Mouse (Mus musculus): Measurements from ENCODE around the gene Lfng. TPM values are rescaled to one million over a fixed set of nuclear protein-coding genes. Genes with fewer than 3 reads are reported as not detected.

The Lfng gene
- polyA plus RNA-seq, 1 experiment from 2014 or later, result 16.7 TPM

- peak overlapping the region; percentile 24; the same call in 1 of the 2 replicates for H3K4me2 ChIP-seq
- H3K9me3 ChIP-seq (replicated peaks), result no peaks in the 10 kb centered on the region
- peak; percentile 83 for ATAC-seq (ENCODE audit: low FRiP score)
- no peaks in the 10 kb centered on the region for H3K27me3 ChIP-seq (replicated peaks)
- 20% methylated on average over 16 of the region's 16 CpGs for WGBS
- H3K4me1 ChIP-seq, result peaks cover 42% of the 10 kb centered on the region
- no peaks in the 10 kb centered on the region for H3K36me3 ChIP-seq
- H3K27ac ChIP-seq (replicated peaks), result peak overlapping the region; percentile 80
- H3K9ac ChIP-seq (replicated peaks), result 0 out of 2 replicates have a peak overlapping the region, but pooled peaks have one; percentile 33
- no peak overlapping the region for H3K4me3 ChIP-seq (replicated peaks)
Measured at GRCm38 (mm10) chr5:140659607-140660272, 52.6 kb downstream of the Lfng start.

GRCm38 (mm10) chr5:140660398-140660797 lies 53.3 kb downstream of the Lfng start:
- 60% methylated on average over 1 of the region's 1 CpGs for WGBS
- Histone ChIP-seq H3K4me3 (replicated peaks) (no peak overlapping the region), H3K4me2 (no peak overlapping the region), H3K36me3 (no peaks in the 10 kb centered on the region), H3K27ac (replicated peaks) (peak overlapping the region; percentile 80), H3K4me1 (peaks cover 42% of the 10 kb centered on the region), H3K9ac (replicated peaks) (0 out of 2 replicates have a peak overlapping the region, but pooled peaks have one; percentile 33), H3K27me3 (replicated peaks) (no peaks in the 10 kb centered on the region), H3K9me3 (replicated peaks) (no peaks in the 10 kb centered on the region)
- ATAC-seq (ENCODE audit: low FRiP score), result no peak

GRCm38 (mm10) chr5:140661427-140661826 lies 54.3 kb downstream of the Lfng start:
- no peak overlapping the region for H3K4me2 ChIP-seq
- peaks cover 42% of the 10 kb centered on the region for H3K4me1 ChIP-seq
- no peak overlapping the region for H3K4me3 ChIP-seq (replicated peaks)
- H3K27ac ChIP-seq (replicated peaks), result no peak overlapping the region; the same call in 1 of the 2 replicates
- no peaks in the 10 kb centered on the region for H3K9me3 ChIP-seq (replicated peaks)
- WGBS, result 76% methylated on average over 8 of the region's 8 CpGs
- no peak overlapping the region for H3K9ac ChIP-seq (replicated peaks)
- peaks cover 6% of the 10 kb centered on the region; the same call in 1 of the 2 replicates for H3K36me3 ChIP-seq
- no peak for ATAC-seq (ENCODE audit: low FRiP score)
- no peaks in the 10 kb centered on the region for H3K27me3 ChIP-seq (replicated peaks)

GRCm38 (mm10) chr5:140661875-140662643 lies 54.9 kb downstream of the Lfng start:
- Histone ChIP-seq H3K4me1 (peaks cover 42% of the 10 kb centered on the region), H3K27me3 (replicated peaks) (no peaks in the 10 kb centered on the region), H3K36me3 (peaks cover 8% of the 10 kb centered on the region; the same call in 1 of the 2 replicates), H3K4me3 (replicated peaks) (no peak overlapping the region), H3K9ac (replicated peaks) (no peak overlapping the region), H3K4me2 (no peak overlapping the region), H3K9me3 (replicated peaks) (no peaks in the 10 kb centered on the region), H3K27ac (replicated peaks) (0 out of 2 replicates have a peak overlapping the region, but pooled peaks have one; percentile 4)
- no peak for ATAC-seq (ENCODE audit: low FRiP score)
- 51% methylated on average over 12 of the region's 12 CpGs for WGBS

- H3K36me3 ChIP-seq, result peaks cover 14% of the 10 kb centered on the region
- H3K9me3 ChIP-seq (replicated peaks), result no peaks in the 10 kb centered on the region
- no peak overlapping the region for H3K4me2 ChIP-seq
- H3K4me1 ChIP-seq, result peaks cover 42% of the 10 kb centered on the region
- H3K9ac ChIP-seq (replicated peaks), result no peak overlapping the region
- H3K27me3 ChIP-seq (replicated peaks), result no peaks in the 10 kb centered on the region
- WGBS, result 71% methylated on average over 17 of the region's 17 CpGs
- no peak overlapping the region for H3K27ac ChIP-seq (replicated peaks)
- no peak for ATAC-seq (ENCODE audit: low FRiP score)
- no peak overlapping the region for H3K4me3 ChIP-seq (replicated peaks)
Measured at GRCm38 (mm10) chr5:140662741-140663592, 55.8 kb downstream of the Lfng start.

GRCm38 (mm10) chr5:140663621-140664180 lies 56.6 kb downstream of the Lfng start:
- no peak for ATAC-seq (ENCODE audit: low FRiP score)
- WGBS, result 55% methylated on average over 7 of the region's 7 CpGs

More at GRCm38 (mm10) chr5:140663621-140664180, 56.6 kb downstream of the Lfng start:
- H3K4me3 ChIP-seq (replicated peaks), result no peak overlapping the region
- peaks cover 42% of the 10 kb centered on the region for H3K4me1 ChIP-seq
- H3K9ac ChIP-seq (replicated peaks), result no peak overlapping the region
- H3K36me3 ChIP-seq, result peaks cover 18% of the 10 kb centered on the region
- no peak overlapping the region for H3K4me2 ChIP-seq
- H3K27me3 ChIP-seq (replicated peaks), result no peaks in the 10 kb centered on the region
- peak overlapping the region; percentile 42; the same call in 1 of the 2 replicates for H3K27ac ChIP-seq (replicated peaks)
- no peaks in the 10 kb centered on the region for H3K9me3 ChIP-seq (replicated peaks)

Other genes starting within 250 kb of the Lfng start
- 30.0 and 36.7 TPM in 2 replicates for gene Snx8, start 218.1 kb upstream of the Lfng start, polyA plus RNA-seq (2015; fragmentation: Nextera tagmentation; extraction: Ambion mirVana)
- gene Eif3b, start 188.0 kb upstream of the Lfng start, polyA plus RNA-seq (2015; fragmentation: Nextera tagmentation; extraction: Ambion mirVana), result 80.0 and 93.1 TPM in 2 replicates
- not detected in 2 replicates for gene Gm4869, start 161.7 kb upstream of the Lfng start, polyA plus RNA-seq (2015; fragmentation: Nextera tagmentation; extraction: Ambion mirVana)
- 30.6 and 31.2 TPM in 2 replicates for gene Chst12, start 101.8 kb upstream of the Lfng start, polyA plus RNA-seq (2015; fragmentation: Nextera tagmentation; extraction: Ambion mirVana)
- gene Grifin, start 42.2 kb upstream of the Lfng start, polyA plus RNA-seq (2015; fragmentation: Nextera tagmentation; extraction: Ambion mirVana), result 1.6 TPM in 1 of 2 replicates, not detected in the other
- 58.8 and 63.9 TPM in 2 replicates for gene Ttyh3, start 41.7 kb downstream of the Lfng start, polyA plus RNA-seq (2015; fragmentation: Nextera tagmentation; extraction: Ambion mirVana)
- 25.5 and 26.2 TPM in 2 replicates for gene Iqce, start 95.1 kb downstream of the Lfng start, polyA plus RNA-seq (2015; fragmentation: Nextera tagmentation; extraction: Ambion mirVana)
- 25.9 and 26.9 TPM in 2 replicates for gene Brat1, start 97.7 kb downstream of the Lfng start, polyA plus RNA-seq (2015; fragmentation: Nextera tagmentation; extraction: Ambion mirVana)
- 3.5 and 3.8 TPM in 2 replicates for gene Amz1, start 116.8 kb downstream of the Lfng start, polyA plus RNA-seq (2015; fragmentation: Nextera tagmentation; extraction: Ambion mirVana)
- 17.7 and 43.8 TPM in 2 replicates for gene Gna12, start 223.1 kb downstream of the Lfng start, polyA plus RNA-seq (2015; fragmentation: Nextera tagmentation; extraction: Ambion mirVana)

Data from neural tube, embryonic 15.5 days (tissue).